Mouse (Mus musculus) thymus, postnatal 36 days (tissue): ENCODE measurements at regions not wholly inside any gene's neighbourhood (a gene's known extent, or its start where the extent isn't known, plus 50 kb on each side); places are given as distances from the start of the nearest gene placed in this dataset.
A peak's percentile ranks its signal among the peaks of the same experiment; 100 is the strongest.

Source experiments
- DNase-seq, 2 experiments: peaks; one replicate each; pipeline ENCODE4 v3.0.0; 2022; ENCODE audit warnings: mixed read lengths in 2 of 2

GRCm38 (mm10) chr13:42244240-42245086 lies 56.8 kb upstream of the Edn1 start:
- peak; percentile 4 to 12 for DNase-seq

- DNase-seq: peak; percentile 5 to 14
These were observed 55.4 kb upstream of the Edn1 start for GRCm38 (mm10) chr13:42245753-42246409.
